Mouse (Mus musculus) stomach, embryonic 15.5 days (tissue): ENCODE results near the gene Syt1. TPM values are rescaled to one million over a fixed set of nuclear protein-coding genes. Genes with fewer than 3 reads are reported as not detected.
A peak's percentile ranks its signal among the peaks of the same experiment; 100 is the strongest.

ENCODE experiments used
- ATAC-seq: fragments of 200-750 bp; cut with Nextera tagmentation; 2 replicates; pipeline ENCODE4 v1.8.0; 2017; ENCODE audit warnings: low read depth, moderate number of reproducible peaks, moderate TSS enrichment; ENCODE audit not compliant: insufficient read depth, low FRiP score
- H3K27ac ChIP-seq: fragments of 300-500 bp; sonication (generic); 2 replicates; pipeline ENCODE4 v1.5.1; 2015; ENCODE audit warnings: mild to moderate bottlenecking, inconsistent platforms
- H3K27me3 ChIP-seq: fragments of 300-500 bp; sonication (generic); replicated peaks from 2 replicates; pipeline ENCODE4 v1.6.1; 2015; ENCODE audit warnings: inconsistent platforms
- H3K36me3 ChIP-seq: fragments of 300-500 bp; sonication (generic); 2 replicates; pipeline ENCODE4 v1.6.1; 2015; ENCODE audit warnings: inconsistent platforms
- H3K4me1 ChIP-seq: fragments of 300-500 bp; sonication (generic); 2 replicates; pipeline ENCODE4 v1.6.1; 2015; ENCODE audit warnings: inconsistent platforms
- H3K4me2 ChIP-seq: fragments of 300-500 bp; sonication (generic); 2 replicates; pipeline ENCODE4 v1.6.1; 2015; ENCODE audit warnings: mild to moderate bottlenecking, inconsistent platforms
- H3K4me3 ChIP-seq: fragments of 300-500 bp; sonication (generic); replicated peaks from 2 replicates; pipeline ENCODE4 v1.5.1; 2015; ENCODE audit warnings: inconsistent platforms
- H3K9ac ChIP-seq: fragments of 300-500 bp; sonication (generic); 2 replicates; pipeline ENCODE4 v1.6.1; 2015; ENCODE audit warnings: inconsistent platforms
- H3K9me3 ChIP-seq: fragments of 300-500 bp; sonication (generic); 2 replicates; pipeline ENCODE4 v1.6.1; 2016; ENCODE audit warnings: inconsistent platforms
- WGBS: fragments of 180-500 bp; shearing (Covaris S2); methylation state at CpG from one replicate; pipeline ENCODE4 v1.1.7; 2015; 5-methylcytosine and 5-hydroxymethylcytosine counted together
- polyA plus RNA-seq: library from polyadenylated mRNA; unstranded; fragments of >200 nt; fragmentation: Nextera tagmentation; extraction: Ambion mirVana; gene quantifications from 2 replicates; pipeline ENCODE4 v1.2.1, GENCODE M21; 2015

Syt1 gene
- polyA plus RNA-seq, 1 experiment from 2014 or later: 7.2 TPM

GRCm38 (mm10) chr10:108528338-108528737 lies 482.4 kb downstream of the Syt1 start:
- Histone ChIP-seq H3K27me3 (no peaks in the 10 kb centered on the region), H3K9me3 (no peaks in the 10 kb centered on the region), H3K27ac (no peak overlapping the region), H3K4me3 (no peak overlapping the region), H3K36me3 (no peaks in the 10 kb centered on the region), H3K4me1 (no peaks in the 10 kb centered on the region), H3K4me2 (no peak overlapping the region), H3K9ac (no peak overlapping the region)
- ATAC-seq: no peak
- whole genome bisulfite sequencing: 87% methylated on average over 7 of the region's 7 CpGs

GRCm38 (mm10) chr10:108525506-108525905 lies 485.3 kb downstream of the Syt1 start:
- H3K9me3 ChIP-seq: no peaks in the 10 kb centered on the region
- no peak overlapping the region for H3K4me2 ChIP-seq
- no peaks in the 10 kb centered on the region for H3K4me1 ChIP-seq
- no peaks in the 10 kb centered on the region for H3K27me3 ChIP-seq
- H3K4me3 ChIP-seq: no peak overlapping the region
- no peak for ATAC-seq
- no peak overlapping the region for H3K27ac ChIP-seq
- no peaks in the 10 kb centered on the region for H3K36me3 ChIP-seq
- H3K9ac ChIP-seq: no peak overlapping the region
- WGBS: 94% methylated on average over 11 of the region's 11 CpGs

GRCm38 (mm10) chr10:108524306-108525029 lies 486.3 kb downstream of the Syt1 start:
- Histone ChIP-seq H3K36me3 (no peaks in the 10 kb centered on the region), H3K4me1 (no peaks in the 10 kb centered on the region), H3K27me3 (no peaks in the 10 kb centered on the region), H3K27ac (no peak overlapping the region), H3K4me2 (no peak overlapping the region), H3K4me3 (no peak overlapping the region), H3K9me3 (no peaks in the 10 kb centered on the region), H3K9ac (no peak overlapping the region)
- WGBS: 57% methylated on average over 6 of the region's 6 CpGs
- ATAC-seq: no peak

GRCm38 (mm10) chr10:108519156-108519555 lies 491.6 kb downstream of the Syt1 start:
- H3K9ac ChIP-seq: no peak overlapping the region
- H3K27ac ChIP-seq: no peak overlapping the region
- no peaks in the 10 kb centered on the region for H3K27me3 ChIP-seq
- no peaks in the 10 kb centered on the region for H3K4me1 ChIP-seq
- no peaks in the 10 kb centered on the region for H3K9me3 ChIP-seq
- no peak overlapping the region for H3K4me2 ChIP-seq
- no peaks in the 10 kb centered on the region for H3K36me3 ChIP-seq
- no peak for ATAC-seq
- no peak overlapping the region for H3K4me3 ChIP-seq
- 32% methylated on average over 6 of the region's 6 CpGs for WGBS

GRCm38 (mm10) chr10:108517076-108517475 lies 493.7 kb downstream of the Syt1 start:
- H3K27ac ChIP-seq: no peak overlapping the region
- WGBS: 72% methylated on average over 9 of the region's 9 CpGs

GRCm38 (mm10) chr10:108514671-108515070 lies 496.1 kb downstream of the Syt1 start:
- no peak for ATAC-seq
- 68% methylated on average over 7 of the region's 7 CpGs for WGBS
- Histone ChIP-seq H3K9me3 (no peaks in the 10 kb centered on the region), H3K4me2 (no peak overlapping the region), H3K9ac (no peak overlapping the region), H3K4me3 (no peak overlapping the region), H3K27ac (no peak overlapping the region), H3K27me3 (no peaks in the 10 kb centered on the region), H3K36me3 (no peaks in the 10 kb centered on the region), H3K4me1 (no peaks in the 10 kb centered on the region)

More at GRCm38 (mm10) chr10:108517076-108517475, 493.7 kb downstream of the Syt1 start:
- Histone ChIP-seq H3K4me2 (no peak overlapping the region), H3K4me1 (no peaks in the 10 kb centered on the region), H3K9ac (no peak overlapping the region), H3K27me3 (no peaks in the 10 kb centered on the region), H3K9me3 (no peaks in the 10 kb centered on the region), H3K4me3 (no peak overlapping the region), H3K36me3 (no peaks in the 10 kb centered on the region)
- ATAC-seq: no peak

- ATAC-seq: no peak
- Histone ChIP-seq H3K9me3 (no peaks in the 10 kb centered on the region), H3K36me3 (no peaks in the 10 kb centered on the region), H3K4me3 (no peak overlapping the region), H3K4me2 (no peak overlapping the region), H3K9ac (no peak overlapping the region), H3K4me1 (peaks cover 6% of the 10 kb centered on the region; the same call in 1 of the 2 replicates), H3K27ac (no peak overlapping the region), H3K27me3 (no peaks in the 10 kb centered on the region)
- WGBS: 62% methylated on average over 3 of the region's 3 CpGs
Measured at GRCm38 (mm10) chr10:108509579-108509978, 501.2 kb downstream of the Syt1 start.

- peaks cover 6% of the 10 kb centered on the region; the same call in 1 of the 2 replicates for H3K4me1 ChIP-seq
- ATAC-seq: no peak
- 85% methylated on average over 4 of the region's 4 CpGs for WGBS
Measured at GRCm38 (mm10) chr10:108506917-108507316, 503.9 kb downstream of the Syt1 start.

GRCm38 (mm10) chr10:108504925-108505324 lies 505.9 kb downstream of the Syt1 start:
- no peak overlapping the region for H3K4me3 ChIP-seq

More at GRCm38 (mm10) chr10:108506917-108507316, 503.9 kb downstream of the Syt1 start:
- no peaks in the 10 kb centered on the region for H3K27me3 ChIP-seq
- no peaks in the 10 kb centered on the region for H3K36me3 ChIP-seq
- no peak overlapping the region for H3K4me3 ChIP-seq
- no peak overlapping the region for H3K4me2 ChIP-seq
- no peaks in the 10 kb centered on the region for H3K9me3 ChIP-seq
- H3K9ac ChIP-seq: no peak overlapping the region
- H3K27ac ChIP-seq: no peak overlapping the region

GRCm38 (mm10) chr10:108504128-108504870 lies 506.5 kb downstream of the Syt1 start:
- Histone ChIP-seq H3K27me3 (no peaks in the 10 kb centered on the region), H3K36me3 (no peaks in the 10 kb centered on the region), H3K4me2 (peak overlapping the region; percentile 15; the same call in 1 of the 2 replicates), H3K27ac (no peak overlapping the region), H3K4me1 (peaks cover 6% of the 10 kb centered on the region; the same call in 1 of the 2 replicates), H3K9me3 (no peaks in the 10 kb centered on the region), H3K9ac (no peak overlapping the region), H3K4me3 (0 out of 2 replicates have a peak overlapping the region, but pooled peaks have one; percentile 0)
- 53% methylated on average over 21 of the region's 21 CpGs for WGBS
- ATAC-seq: no peak

More at GRCm38 (mm10) chr10:108504925-108505324, 505.9 kb downstream of the Syt1 start:
- H3K4me2 ChIP-seq: peak overlapping the region; percentile 15
- H3K36me3 ChIP-seq: no peaks in the 10 kb centered on the region
- ATAC-seq: no peak; the same call in 1 of the 2 replicates
- no peak overlapping the region for H3K9ac ChIP-seq
- no peaks in the 10 kb centered on the region for H3K27me3 ChIP-seq
- H3K9me3 ChIP-seq: no peaks in the 10 kb centered on the region
- WGBS: 38% methylated on average over 7 of the region's 7 CpGs
- no peak overlapping the region for H3K27ac ChIP-seq
- H3K4me1 ChIP-seq: peaks cover 6% of the 10 kb centered on the region; the same call in 1 of the 2 replicates

GRCm38 (mm10) chr10:108490231-108490630 lies 520.6 kb downstream of the Syt1 start:
- H3K9me3 ChIP-seq: no peaks in the 10 kb centered on the region
- no peak for ATAC-seq
- no peak overlapping the region for H3K4me2 ChIP-seq

GRCm38 (mm10) chr10:108483991-108484390 lies 526.8 kb downstream of the Syt1 start:
- H3K9ac ChIP-seq: no peak overlapping the region
- H3K27me3 ChIP-seq: no peaks in the 10 kb centered on the region
- WGBS: 71% methylated on average over 10 of the region's 10 CpGs
- H3K4me1 ChIP-seq: no peaks in the 10 kb centered on the region
- H3K36me3 ChIP-seq: no peaks in the 10 kb centered on the region
- ATAC-seq: no peak
- no peaks in the 10 kb centered on the region for H3K9me3 ChIP-seq
- no peak overlapping the region for H3K27ac ChIP-seq
- H3K4me3 ChIP-seq: no peak overlapping the region
- H3K4me2 ChIP-seq: no peak overlapping the region

More at GRCm38 (mm10) chr10:108490231-108490630, 520.6 kb downstream of the Syt1 start:
- no peak overlapping the region for H3K27ac ChIP-seq
- H3K9ac ChIP-seq: no peak overlapping the region
- H3K36me3 ChIP-seq: no peaks in the 10 kb centered on the region
- H3K4me1 ChIP-seq: no peaks in the 10 kb centered on the region
- no peaks in the 10 kb centered on the region for H3K27me3 ChIP-seq
- no peak overlapping the region for H3K4me3 ChIP-seq
- 23% methylated on average over 7 of the region's 7 CpGs for WGBS
